Mouse (Mus musculus) midbrain, embryonic 12.5 days (tissue): ENCODE data around the gene Rpl4. TPM values are rescaled to one million over a fixed set of nuclear protein-coding genes. Genes with fewer than 3 reads are reported as not detected.
"Not testable (repeated sequence)": the region's sequence is repeated elsewhere in the genome, so short reads cannot be mapped to it uniquely, and the experiment has no call there.

Experiments
- ATAC-seq: fragments of 200-750 bp; cut with Nextera tagmentation; 2 replicates; pipeline ENCODE4 v1.8.0; 2017; ENCODE audit warnings: low read depth, moderate TSS enrichment, moderate library complexity; ENCODE audit not compliant: low FRiP score
- H3K27ac ChIP-seq: fragments of 300-500 bp; sonication (generic); replicated peaks from 2 replicates; pipeline ENCODE4 v1.5.1; 2016; ENCODE audit warnings: mild to moderate bottlenecking
- H3K27me3 ChIP-seq: fragments of 300-500 bp; sonication (generic); 2 replicates; pipeline ENCODE4 v1.6.1; 2016; ENCODE audit warnings: mild to moderate bottlenecking
- H3K36me3 ChIP-seq: fragments of 300-500 bp; sonication (generic); 2 replicates; pipeline ENCODE4 v1.6.1; 2016
- H3K4me1 ChIP-seq: fragments of 300-500 bp; sonication (generic); 2 replicates; pipeline ENCODE4 v1.6.1; 2016
- H3K4me2 ChIP-seq: fragments of 300-500 bp; sonication (generic); replicated peaks from 2 replicates; pipeline ENCODE4 v1.6.1; 2016; ENCODE audit warnings: mild to moderate bottlenecking, moderate library complexity
- H3K4me3 ChIP-seq: fragments of 300-500 bp; sonication (generic); 2 replicates; pipeline ENCODE4 v1.5.1; 2016; ENCODE audit warnings: mild to moderate bottlenecking
- H3K9ac ChIP-seq: fragments of 300-500 bp; sonication (generic); replicated peaks from 2 replicates; pipeline ENCODE4 v1.6.1; 2016; ENCODE audit warnings: mild to moderate bottlenecking, moderate library complexity
- H3K9me3 ChIP-seq: fragments of 300-500 bp; sonication (generic); 2 replicates; pipeline ENCODE4 v1.6.1; 2016; ENCODE audit warnings: mild to moderate bottlenecking
- WGBS: fragments of 180-500 bp; shearing (Covaris S2); methylation state at CpG from one replicate; pipeline ENCODE4 v1.1.7; 2016; 5-methylcytosine and 5-hydroxymethylcytosine counted together
- polyA plus RNA-seq: library from polyadenylated mRNA; unstranded; fragments of >200 nt; fragmentation: Nextera tagmentation; extraction: Ambion mirVana; gene quantifications from 2 replicates; pipeline ENCODE4 v1.2.1, GENCODE M21; 2016

Rpl4 gene
- polyA plus RNA-seq, 1 experiment from 2014 or later: 822 TPM

GRCm38 (mm10) chr9:64174341-64174740 lies 1.2 kb downstream of the Rpl4 start:
- Histone ChIP-seq H3K9me3 (no peaks in the 10 kb centered on the region), H3K9ac (peak overlapping the region; percentile 83), H3K27ac (no peak overlapping the region), H3K4me1 (peaks cover 10% of the 10 kb centered on the region), H3K27me3 (no peaks in the 10 kb centered on the region), H3K4me3 (peak overlapping the region; percentile 95), H3K4me2 (peak overlapping the region; percentile 86), H3K36me3 (peaks cover 37% of the 10 kb centered on the region)
- no peak for ATAC-seq

GRCm38 (mm10) chr9:64174766-64175165 lies 1.6 kb downstream of the Rpl4 start:
- H3K27ac ChIP-seq: no peak overlapping the region
- peak overlapping the region; percentile 86; the same call in 1 of the 2 replicates for H3K4me2 ChIP-seq
- peak overlapping the region; percentile 95; the same call in 1 of the 2 replicates for H3K4me3 ChIP-seq
- peaks cover 37% of the 10 kb centered on the region for H3K36me3 ChIP-seq
- no peaks in the 10 kb centered on the region for H3K9me3 ChIP-seq
- H3K9ac ChIP-seq: no peak overlapping the region
- no peak for ATAC-seq
- H3K27me3 ChIP-seq: no peaks in the 10 kb centered on the region
- H3K4me1 ChIP-seq: peaks cover 13% of the 10 kb centered on the region
- WGBS: 77% methylated on average over 8 of the region's 8 CpGs

GRCm38 (mm10) chr9:64175378-64175777 lies 2.2 kb downstream of the Rpl4 start:
- H3K4me3 ChIP-seq: no peak overlapping the region
- 92% methylated on average over 11 of the region's 11 CpGs for WGBS
- no peaks in the 10 kb centered on the region for H3K27me3 ChIP-seq
- H3K27ac ChIP-seq: no peak overlapping the region
- H3K36me3 ChIP-seq: peaks cover 40% of the 10 kb centered on the region
- H3K4me1 ChIP-seq: peaks cover 18% of the 10 kb centered on the region
- no peak overlapping the region for H3K4me2 ChIP-seq
- H3K9ac ChIP-seq: no peak overlapping the region
- no peak for ATAC-seq
- no peaks in the 10 kb centered on the region for H3K9me3 ChIP-seq

- peak overlapping the region; percentile 73 for H3K4me3 ChIP-seq
- H3K9ac ChIP-seq: no peak overlapping the region
- H3K4me2 ChIP-seq: peak overlapping the region; percentile 65
- H3K36me3 ChIP-seq: peaks cover 69% of the 10 kb centered on the region
- H3K9me3 ChIP-seq: no peaks in the 10 kb centered on the region
- WGBS: 38% methylated on average over 3 of the region's 3 CpGs
- H3K27ac ChIP-seq: peak overlapping the region; percentile 73
- peak; percentile 72 for ATAC-seq
- H3K4me1 ChIP-seq: peaks cover 13% of the 10 kb centered on the region
- no peaks in the 10 kb centered on the region for H3K27me3 ChIP-seq
These were observed 5.4 kb downstream of the Rpl4 start for GRCm38 (mm10) chr9:64178610-64178973.

GRCm38 (mm10) chr9:64178974-64179646 lies 5.9 kb downstream of the Rpl4 start, which contains the start of gene Snapc5:
Snapc5 (plus strand) TSS chr9:64179274.
- Histone ChIP-seq H3K4me3 (peak within 1 kb of the TSS; percentile 73), H3K4me2 (peak within 1 kb of the TSS; percentile 65), H3K36me3 (peaks cover 73% of the 10 kb centered on the region), H3K9me3 (no peaks in the 10 kb centered on the region), H3K9ac (peak within 1 kb of the TSS; percentile 71), H3K27me3 (no peaks in the 10 kb centered on the region), H3K4me1 (peaks cover 10% of the 10 kb centered on the region), H3K27ac (peak within 1 kb of the TSS; percentile 73)
- under 1% methylated on average over 35 of the region's 35 CpGs for WGBS
- peak; percentile 97 for ATAC-seq

GRCm38 (mm10) chr9:64183295-64183694 lies 10.1 kb downstream of the Rpl4 start:
- not testable (repeated sequence) for H3K9me3 ChIP-seq, H3K9ac ChIP-seq, ATAC-seq, H3K27ac ChIP-seq, H3K4me2 ChIP-seq, H3K27me3 ChIP-seq, H3K4me3 ChIP-seq, H3K4me1 ChIP-seq
- 93% methylated on average over 5 of the region's 5 CpGs for WGBS
- peaks cover 74% of the 10 kb centered on the region for H3K36me3 ChIP-seq

- H3K4me3 ChIP-seq: no peak overlapping the region
- H3K9me3 ChIP-seq: no peaks in the 10 kb centered on the region
- H3K27ac ChIP-seq: no peak overlapping the region
- ATAC-seq: no peak
- peaks cover 79% of the 10 kb centered on the region for H3K36me3 ChIP-seq
- no peak overlapping the region for H3K9ac ChIP-seq
- WGBS: 88% methylated on average over 5 of the region's 5 CpGs
- H3K4me1 ChIP-seq: peaks cover 8% of the 10 kb centered on the region
- H3K27me3 ChIP-seq: no peaks in the 10 kb centered on the region
- H3K4me2 ChIP-seq: no peak overlapping the region
These were observed 11.1 kb downstream of the Rpl4 start for GRCm38 (mm10) chr9:64184166-64184840.

GRCm38 (mm10) chr9:64193879-64194278 lies 20.7 kb downstream of the Rpl4 start:
- peaks cover 40% of the 10 kb centered on the region for H3K36me3 ChIP-seq
- no peak overlapping the region for H3K4me2 ChIP-seq
- no peak overlapping the region for H3K4me3 ChIP-seq
- no peak overlapping the region for H3K9ac ChIP-seq
- ATAC-seq: no peak
- H3K27me3 ChIP-seq: no peaks in the 10 kb centered on the region
- H3K27ac ChIP-seq: no peak overlapping the region
- 94% methylated on average over 1 of the region's 1 CpGs for WGBS
- no peaks in the 10 kb centered on the region for H3K4me1 ChIP-seq
- no peaks in the 10 kb centered on the region for H3K9me3 ChIP-seq

GRCm38 (mm10) chr9:64195554-64195953 lies 22.4 kb downstream of the Rpl4 start:
- H3K4me3 ChIP-seq: no peak overlapping the region
- 78% methylated on average over 4 of the region's 4 CpGs for WGBS
- H3K4me2 ChIP-seq: no peak overlapping the region
- no peak for ATAC-seq
- H3K9ac ChIP-seq: 0 out of 2 replicates have a peak overlapping the region, but pooled peaks have one; percentile 8
- no peaks in the 10 kb centered on the region for H3K9me3 ChIP-seq
- peaks cover 30% of the 10 kb centered on the region for H3K36me3 ChIP-seq
- H3K4me1 ChIP-seq: no peaks in the 10 kb centered on the region
- H3K27ac ChIP-seq: no peak overlapping the region
- H3K27me3 ChIP-seq: no peaks in the 10 kb centered on the region

GRCm38 (mm10) chr9:64197524-64197923 lies 24.3 kb downstream of the Rpl4 start:
- Histone ChIP-seq H3K36me3 (peaks cover 26% of the 10 kb centered on the region), H3K9me3 (no peaks in the 10 kb centered on the region), H3K4me1 (no peaks in the 10 kb centered on the region), H3K27me3 (no peaks in the 10 kb centered on the region), H3K27ac (no peak overlapping the region), H3K4me2 (no peak overlapping the region), H3K4me3 (no peak overlapping the region), H3K9ac (no peak overlapping the region)
- ATAC-seq: no peak
- 89% methylated on average over 8 of the region's 8 CpGs for WGBS

GRCm38 (mm10) chr9:64198068-64198762 lies 25.0 kb downstream of the Rpl4 start:
- H3K9me3 ChIP-seq: no peaks in the 10 kb centered on the region
- H3K9ac ChIP-seq: no peak overlapping the region
- H3K4me2 ChIP-seq: no peak overlapping the region
- ATAC-seq: no peak
- WGBS: 95% methylated on average over 5 of the region's 5 CpGs
- H3K27ac ChIP-seq: no peak overlapping the region
- no peaks in the 10 kb centered on the region for H3K27me3 ChIP-seq
- peaks cover 26% of the 10 kb centered on the region for H3K36me3 ChIP-seq
- no peak overlapping the region for H3K4me3 ChIP-seq
- no peaks in the 10 kb centered on the region for H3K4me1 ChIP-seq

GRCm38 (mm10) chr9:64198763-64199418 lies 25.7 kb downstream of the Rpl4 start:
- H3K4me2 ChIP-seq, H3K27me3 ChIP-seq, H3K9ac ChIP-seq, H3K4me1 ChIP-seq, H3K9me3 ChIP-seq, H3K27ac ChIP-seq, ATAC-seq, H3K4me3 ChIP-seq: not testable (repeated sequence)
- WGBS: 90% methylated on average over 7 of the region's 7 CpGs
- peaks cover 24% of the 10 kb centered on the region for H3K36me3 ChIP-seq
